Mouse (Mus musculus) MEL (cell line): ENCODE data around the gene Hnrnph1. TPM values are rescaled to one million over a fixed set of nuclear protein-coding genes. Genes with fewer than 3 reads are reported as not detected.

Experiments
- DNase-seq: peaks from one replicate; pipeline ENCODE4 v3.0.0; 2011; ENCODE audit warnings: low read depth, low spot score
- H3K27ac ChIP-seq: 2 replicates; pipeline ENCODE4 v1.5.1; 2012; ENCODE audit warnings: low read depth, mild to moderate bottlenecking, control low read depth, low read length, moderate library complexity; ENCODE audit not compliant: control insufficient read depth
- H3K27me3 ChIP-seq, 2 experiments: fragments of 150-350 bp in 1 of 2; sonication (generic) in 1 of 2; 2 replicates each; pipeline ENCODE4 v1.6.1; 2012; ENCODE audit warnings: low read length in 2 of 2, mild to moderate bottlenecking in 2 of 2, improper control_type of control experiment in 1 of 2, moderate library complexity in 1 of 2; ENCODE audit not compliant: insufficient read depth in 2 of 2, control insufficient read depth in 1 of 2
- H3K36me3 ChIP-seq, 2 experiments: 2 replicates each; pipeline ENCODE4 v1.6.1; 2012 to 2014; ENCODE audit warnings: low read length in 2 of 2, improper control_type of control experiment in 1 of 2, inconsistent platforms in 1 of 2, mild to moderate bottlenecking in 1 of 2; ENCODE audit not compliant: insufficient read depth in 2 of 2, control insufficient read depth in 1 of 2
- H3K4me1 ChIP-seq, 2 experiments: fragments of 150-350 bp in 1 of 2; sonication (generic) in 1 of 2; 2 replicates each; pipeline ENCODE4 v1.6.1; 2012; ENCODE audit warnings: low read length in 2 of 2, improper control_type of control experiment in 1 of 2, mild to moderate bottlenecking in 1 of 2; ENCODE audit not compliant: insufficient read depth in 2 of 2, control insufficient read depth in 1 of 2
- H3K4me3 ChIP-seq, 2 experiments: fragments of 150-350 bp in 1 of 2; sonication (generic) in 1 of 2; 2 replicates each; pipeline ENCODE4 v1.5.1; 2012; ENCODE audit warnings: low read depth in 2 of 2, low read length in 2 of 2, mild to moderate bottlenecking in 2 of 2, moderate library complexity in 2 of 2, control low read depth in 1 of 2, improper control_type of control experiment in 1 of 2; ENCODE audit not compliant: control insufficient read depth in 1 of 2, insufficient read depth in 1 of 2
- H3K79me2 ChIP-seq: 2 replicates; pipeline ENCODE4 v1.6.1; 2012; ENCODE audit warnings: mild to moderate bottlenecking, low read length, moderate library complexity; ENCODE audit not compliant: control insufficient read depth, poor library complexity, insufficient read depth
- H3K9ac ChIP-seq: 2 replicates; pipeline ENCODE4 v1.6.1; 2012; ENCODE audit warnings: low read depth, mild to moderate bottlenecking, control low read depth, low read length, moderate library complexity; ENCODE audit not compliant: control insufficient read depth, poor library complexity, severe bottlenecking
- H3K9me3 ChIP-seq: fragments of 150-350 bp; sonication (generic); replicated peaks from 2 replicates; pipeline ENCODE4 v1.6.1; 2012; ENCODE audit warnings: mild to moderate bottlenecking, low read length, improper control_type of control experiment, moderate library complexity; ENCODE audit not compliant: insufficient read depth
- CHD1 ChIP-seq: IDR thresholded peaks from 2 replicates; pipeline ENCODE4 v1.6.1; 2012; ENCODE audit warnings: low read depth, mild to moderate bottlenecking, inconsistent platforms, low read length, improper control_type of control experiment
- CHD2 ChIP-seq: IDR thresholded peaks from 2 replicates; pipeline ENCODE4 v1.6.1; 2011; ENCODE audit warnings: low read length, improper control_type of control experiment
- ELF1 ChIP-seq: IDR thresholded peaks from 2 replicates; pipeline ENCODE4 v1.6.1; 2014; ENCODE audit warnings: low read depth, mild to moderate bottlenecking, inconsistent platforms, low read length, improper control_type of control experiment, moderate library complexity
- EP300 ChIP-seq, 2 experiments: IDR thresholded peaks; 2 replicates each; pipeline ENCODE4 v1.6.1; 2011; ENCODE audit warnings: improper control_type of control experiment in 2 of 2, low read length in 2 of 2, low read depth in 1 of 2, mild to moderate bottlenecking in 1 of 2
- ETS1 ChIP-seq: IDR thresholded peaks from 2 replicates; pipeline ENCODE4 v1.6.1; 2012; ENCODE audit warnings: low read depth, mild to moderate bottlenecking, inconsistent platforms, low read length, improper control_type of control experiment, moderate library complexity
- HCFC1 ChIP-seq: IDR thresholded peaks from 2 replicates; pipeline ENCODE4 v1.6.1; 2012; ENCODE audit warnings: low read depth, mild to moderate bottlenecking, inconsistent platforms, low read length, improper control_type of control experiment, moderate library complexity
- KAT2A ChIP-seq: conservative IDR thresholded peaks from 2 replicates; pipeline ENCODE4 v1.6.1; 2012; ENCODE audit warnings: low read depth, low read length, improper control_type of control experiment, inconsistent platforms
- MAX ChIP-seq: IDR thresholded peaks from 2 replicates; pipeline ENCODE4 v1.6.1; 2011; ENCODE audit warnings: low read length, improper control_type of control experiment
- MAZ ChIP-seq: IDR thresholded peaks from 2 replicates; pipeline ENCODE4 v1.6.1; 2012; ENCODE audit warnings: low read depth, mild to moderate bottlenecking, inconsistent platforms, low read length, improper control_type of control experiment
- MEF2A ChIP-seq: IDR thresholded peaks from 2 replicates; pipeline ENCODE4 v1.6.1; 2014; ENCODE audit warnings: low read depth, mild to moderate bottlenecking, inconsistent platforms, low read length, improper control_type of control experiment; ENCODE audit not compliant: poor library complexity, insufficient replicate concordance, severe bottlenecking; ENCODE audit errors: extremely low read depth
- MYB ChIP-seq: IDR thresholded peaks from 2 replicates; pipeline ENCODE4 v1.6.1; 2011; ENCODE audit warnings: mild to moderate bottlenecking, low read depth, low read length, improper control_type of control experiment
- MYC ChIP-seq: IDR thresholded peaks from 2 replicates; pipeline ENCODE4 v1.6.1; 2011; ENCODE audit warnings: low read depth, mild to moderate bottlenecking, low read length, improper control_type of control experiment, moderate library complexity
- NELFE ChIP-seq: IDR thresholded peaks from 2 replicates; pipeline ENCODE4 v1.6.1; 2011; ENCODE audit warnings: low read depth, low read length, improper control_type of control experiment
- NRF1 ChIP-seq: IDR thresholded peaks from 2 replicates; pipeline ENCODE4 v1.6.1; 2014; ENCODE audit warnings: low read depth, mild to moderate bottlenecking, inconsistent platforms, low read length, improper control_type of control experiment, moderate library complexity; ENCODE audit not compliant: poor library complexity, insufficient read depth, severe bottlenecking
- RAD21 ChIP-seq: IDR thresholded peaks from 2 replicates; pipeline ENCODE4 v1.6.1; 2011; ENCODE audit warnings: mild to moderate bottlenecking, low read depth, low read length, improper control_type of control experiment
- SMC3 ChIP-seq: IDR thresholded peaks from 2 replicates; pipeline ENCODE4 v1.6.1; 2011; ENCODE audit warnings: low read depth, low read length, improper control_type of control experiment
- USF2 ChIP-seq, 2 experiments: IDR thresholded peaks; 2 replicates each; pipeline ENCODE4 v1.6.1; 2011 to 2012; ENCODE audit warnings: improper control_type of control experiment in 2 of 2, low read length in 2 of 2, borderline replicate concordance in 1 of 2, inconsistent platforms in 1 of 2, low read depth in 1 of 2, mild to moderate bottlenecking in 1 of 2; ENCODE audit not compliant: insufficient read depth in 1 of 2
- ZC3H11A ChIP-seq: IDR thresholded peaks from 2 replicates; pipeline ENCODE4 v1.6.1; 2012; ENCODE audit warnings: low read depth, mild to moderate bottlenecking, inconsistent platforms, low read length, improper control_type of control experiment
- ZMIZ1 ChIP-seq: IDR thresholded peaks from 2 replicates; pipeline ENCODE4 v1.6.1; 2012; ENCODE audit warnings: low read depth, mild to moderate bottlenecking, inconsistent platforms, low read length, improper control_type of control experiment, moderate library complexity
- polyA plus RNA-seq, 2 experiments: library from polyadenylated mRNA; stranded (reverse) in 1 of 2; unstranded in 1 of 2; fragments of >175 nt in 1 of 2; fragments of >200 nt in 1 of 2; gene quantifications; 2 replicates each; pipeline versions ENCODE4 v1.2.1 to v1.2.4; 2012; ENCODE audit warnings: low replicate concordance in 2 of 2, low read depth in 1 of 2; ENCODE audit not compliant: insufficient read length in 2 of 2, insufficient read depth in 1 of 2, missing spikeins in 1 of 2
- total RNA-seq: library from RNA; depleted of rRNA; stranded (reverse); fragments of 300-350 nt; gene quantifications from 2 replicates; pipeline ENCODE4 v1.2.3, GENCODE M21; 2012

Hnrnph1 gene
- total and polyA plus RNA-seq, 3 experiments: 227 to 552 (median 425) TPM

GRCm38 (mm10) chr11:50431134-50432068 lies 54.6 kb downstream of the Hnrnph1 start (continued):
- no peak; the same call in 1 of the 2 replicates for TF ChIP-seq KAT2A
- peak; percentile 80 for TF ChIP-seq MYC
- no peak for TF ChIP-seq MYB
- peak; percentile 22 to 68; a peak in 2 of 4 replicates for TF ChIP-seq EP300 (IDR thresholded peaks at IDR 0.05; ENCODE audit: low read depth in 1 of 2, low read length in 2 of 2)
- peak; percentile 97 for TF ChIP-seq CHD1
- peak; percentile 14 for TF ChIP-seq MAX
- TF ChIP-seq ZC3H11A: no peak
- TF ChIP-seq NELFE: peak; percentile 66
- no peak for TF ChIP-seq MEF2A
- TF ChIP-seq SMC3: no peak
- peak; percentile 61; the same call in 1 of the 2 replicates for TF ChIP-seq CHD2
- TF ChIP-seq RAD21: no peak
- TF ChIP-seq ZMIZ1: peak; percentile 68; the same call in 1 of the 2 replicates

GRCm38 (mm10) chr11:50432069-50432440 lies 55.3 kb downstream of the Hnrnph1 start:
- no peak for DNase-seq
- Histone ChIP-seq H3K79me2 (peaks cover 7% of the 10 kb centered on the region; the same call in 1 of the 2 replicates), H3K36me3 (peaks cover 0 to 11% of the 10 kb centered on the region in 2 experiments; a peak in 2 of 4 replicates), H3K4me1 (peaks cover 7 to 10% of the 10 kb centered on the region in 2 experiments), H3K27ac (peak overlapping the region; percentile 94), H3K9me3 (no peaks in the 10 kb centered on the region), H3K9ac (peak overlapping the region; percentile 94), H3K4me3 (peak overlapping the region; percentile 68 to 88), H3K27me3 (no peaks in the 10 kb centered on the region)
- TF ChIP-seq NRF1 (no peak), USF2 (IDR thresholded peaks at IDR 0.05; ENCODE audit: borderline replicate concordance in 1 of 2, insufficient read depth in 1 of 2, low read depth in 1 of 2, low read length in 2 of 2) (no peak), HCFC1 (no peak), CHD2 (no peak), ETS1 (no peak), MAZ (no peak), ELF1 (no peak), ZMIZ1 (no peak), EP300 (IDR thresholded peaks at IDR 0.05; ENCODE audit: low read depth in 1 of 2, low read length in 2 of 2) (no peak; a peak in 1 of 4 replicates)
